Mouse (Mus musculus): Measurements from ENCODE around the gene Acsbg1.

DNA sequence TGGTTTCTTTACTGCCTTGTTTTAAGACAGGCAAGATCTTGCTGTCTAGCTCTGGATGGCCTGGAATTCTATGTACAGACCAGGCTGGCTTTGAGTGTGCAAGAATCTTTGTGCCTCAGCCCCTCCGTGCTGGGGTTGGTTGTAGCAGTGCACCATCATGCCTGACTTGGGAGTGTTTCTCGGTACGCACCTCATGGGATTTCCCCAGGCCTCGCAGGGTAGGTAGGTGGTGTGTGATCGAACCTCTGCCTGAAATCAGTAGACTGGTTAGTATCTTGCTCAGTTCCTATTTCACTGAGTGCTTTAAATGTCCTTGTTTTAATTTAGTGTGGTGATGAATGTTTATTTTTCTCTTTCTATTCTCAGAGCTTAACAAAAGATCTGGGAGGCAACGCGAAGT lies 58.8 kb downstream of the Acsbg1 start:
- no peak for TF ChIP-seq EP300 (IDR thresholded peaks at IDR 0.05; ENCODE audit: low read depth)
- TF ChIP-seq CTCF (IDR thresholded peaks at IDR 0.05; ENCODE audit: low read depth): no peak

Data from heart, postnatal 0 days (tissue).